Mouse (Mus musculus) liver, embryonic 15.5 days (tissue): ENCODE measurements around the gene Olfr576. TPM values are rescaled to one million over a fixed set of nuclear protein-coding genes. Genes with fewer than 3 reads are reported as not detected.

Source experiments
- ATAC-seq: fragments of 200-750 bp; cut with Nextera tagmentation; 2 replicates; pipeline ENCODE4 v1.8.0; 2017; ENCODE audit warnings: moderate number of reproducible peaks, mild to moderate bottlenecking, moderate library complexity; ENCODE audit not compliant: insufficient read depth
- H3K27ac ChIP-seq: fragments of 300-500 bp; sonication (generic); replicated peaks from 2 replicates; pipeline ENCODE4 v1.5.1; 2015; ENCODE audit warnings: mild to moderate bottlenecking, inconsistent platforms
- H3K27me3 ChIP-seq: fragments of 300-500 bp; sonication (generic); 2 replicates; pipeline ENCODE4 v1.6.1; 2015; ENCODE audit warnings: mild to moderate bottlenecking, inconsistent platforms
- H3K36me3 ChIP-seq: fragments of 300-500 bp; sonication (generic); replicated peaks from 2 replicates; pipeline ENCODE4 v1.6.1; 2015; ENCODE audit warnings: moderate library complexity, mild to moderate bottlenecking, inconsistent platforms
- H3K4me1 ChIP-seq: fragments of 300-500 bp; sonication (generic); replicated peaks from 2 replicates; pipeline ENCODE4 v1.6.1; 2015; ENCODE audit warnings: inconsistent platforms
- H3K4me2 ChIP-seq: fragments of 300-500 bp; sonication (generic); 2 replicates; pipeline ENCODE4 v1.6.1; 2015; ENCODE audit warnings: moderate library complexity, mild to moderate bottlenecking, inconsistent platforms
- H3K4me3 ChIP-seq: fragments of 300-500 bp; sonication (generic); replicated peaks from 2 replicates; pipeline ENCODE4 v1.5.1; 2015; ENCODE audit warnings: mild to moderate bottlenecking, inconsistent platforms
- H3K9ac ChIP-seq: fragments of 300-500 bp; sonication (generic); 2 replicates; pipeline ENCODE4 v1.6.1; 2015; ENCODE audit warnings: moderate library complexity, mild to moderate bottlenecking, inconsistent platforms
- H3K9me3 ChIP-seq: fragments of 300-500 bp; sonication (generic); replicated peaks from 2 replicates; pipeline ENCODE4 v1.6.1; 2016; ENCODE audit warnings: inconsistent platforms
- WGBS: fragments of 180-500 bp; shearing (Covaris S2); methylation state at CpG from one replicate; pipeline ENCODE4 v1.1.7; 2015; ENCODE audit warnings: mixed read lengths; ENCODE audit not compliant: insufficient replicate concordance; 5-methylcytosine and 5-hydroxymethylcytosine counted together
- polyA plus RNA-seq: library from polyadenylated mRNA; unstranded; fragments of >200 nt; fragmentation: Nextera tagmentation; extraction: Ambion mirVana; gene quantifications from 2 replicates; pipeline ENCODE4 v1.2.1, GENCODE M21; 2015

Olfr576 gene
- polyA plus RNA-seq, 1 experiment from 2014 or later, result not detected

DNA sequence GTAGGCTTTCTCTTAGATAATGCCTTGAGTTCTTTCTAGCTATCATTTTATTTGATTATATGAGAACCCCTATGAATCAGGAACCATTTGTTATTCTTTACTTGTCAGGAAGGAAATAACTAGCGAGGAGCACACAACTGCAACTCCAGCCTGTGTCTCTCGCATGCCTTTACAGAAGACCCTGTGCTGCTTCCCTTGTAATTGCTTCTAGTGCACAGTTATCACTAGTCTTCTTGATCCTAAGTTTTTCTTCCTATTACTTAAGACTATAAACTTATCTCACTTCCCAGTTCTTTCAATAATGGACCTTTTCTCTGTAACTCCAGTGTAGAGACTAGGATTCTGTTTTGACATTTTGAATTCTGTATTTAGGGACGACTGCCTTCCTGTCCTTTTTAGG lies 4.3 kb upstream of the Olfr576 start:
- Histone ChIP-seq H3K4me3 (no peak overlapping the region), H3K27me3 (no peaks in the 10 kb centered on the region), H3K9ac (no peak overlapping the region), H3K4me2 (no peak overlapping the region; the same call in 1 of the 2 replicates), H3K27ac (peak overlapping the region; percentile 64), H3K36me3 (no peaks in the 10 kb centered on the region), H3K4me1 (no peaks in the 10 kb centered on the region), H3K9me3 (no peaks in the 10 kb centered on the region)
- peak; percentile 67; the same call in 1 of the 2 replicates for ATAC-seq
- WGBS, result 44% methylated on average over 3 of the region's 3 CpGs

DNA sequence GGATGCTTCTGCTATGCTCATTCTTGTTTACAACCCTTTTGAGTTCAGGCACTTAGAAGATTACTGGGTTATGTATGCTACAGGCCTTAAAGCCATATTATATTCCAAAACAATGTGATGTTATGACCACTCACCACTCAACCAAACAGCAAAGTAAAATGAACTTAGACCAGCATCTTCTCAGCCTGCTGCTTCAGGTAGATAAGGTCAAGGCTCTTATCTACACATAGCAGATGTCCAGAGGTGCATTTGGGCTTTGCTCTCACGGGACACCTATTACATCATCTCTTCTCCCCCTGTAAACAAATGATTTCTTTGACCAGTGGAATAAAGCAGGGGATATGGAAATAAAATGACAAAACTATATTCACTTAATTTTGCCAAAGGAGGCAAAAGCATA lies 3.9 kb upstream of the Olfr576 start, which contains the start of gene Olfr575:
Gene Olfr575 (minus strand): TSS at position 183 of the 400 bp plus-strand sequence.
- H3K4me3 ChIP-seq, result no peak within 1 kb of the TSS

DNA sequence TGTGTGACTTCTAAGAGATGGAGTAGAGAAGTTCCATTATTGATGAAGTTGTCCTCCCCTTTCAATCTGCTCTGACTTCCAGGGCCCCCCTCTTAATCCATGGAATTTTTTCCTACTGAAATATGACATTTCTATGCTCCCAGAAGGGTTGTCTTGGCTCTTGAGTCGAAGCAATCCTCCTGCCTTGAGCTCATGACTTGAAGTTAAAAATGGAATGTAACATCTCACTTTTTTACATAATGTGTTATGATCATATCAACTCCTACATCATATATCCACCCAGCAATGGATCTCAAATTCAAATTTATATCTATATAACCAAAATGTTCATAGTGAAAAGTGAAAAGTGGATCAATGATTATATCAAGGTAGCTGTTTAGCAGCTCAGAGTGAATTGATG lies 11.9 kb downstream of the Olfr576 start:
- Histone ChIP-seq H3K27ac (no peak overlapping the region), H3K4me3 (no peak overlapping the region), H3K9ac (no peak overlapping the region), H3K4me1 (no peaks in the 10 kb centered on the region), H3K27me3 (no peaks in the 10 kb centered on the region), H3K36me3 (no peaks in the 10 kb centered on the region), H3K4me2 (no peak overlapping the region), H3K9me3 (no peaks in the 10 kb centered on the region)
- WGBS, result 19% methylated on average over 1 of the region's 1 CpGs
- no peak for ATAC-seq

More for the DNA sequence above, 3.9 kb upstream of the Olfr576 start, which contains the start of gene Olfr575:
- H3K36me3 ChIP-seq, result no peaks in the 10 kb centered on the region
- WGBS, result 6% methylated on average over 1 of the region's 1 CpGs
- no peaks in the 10 kb centered on the region for H3K27me3 ChIP-seq
- H3K9ac ChIP-seq, result no peak within 1 kb of the TSS
- no peaks in the 10 kb centered on the region for H3K9me3 ChIP-seq
- no peak within 1 kb of the TSS; the same call in 1 of the 2 replicates for H3K4me2 ChIP-seq
- no peaks in the 10 kb centered on the region for H3K4me1 ChIP-seq
- peak; percentile 92 for ATAC-seq
- peak within 1 kb of the TSS; percentile 64 for H3K27ac ChIP-seq

DNA sequence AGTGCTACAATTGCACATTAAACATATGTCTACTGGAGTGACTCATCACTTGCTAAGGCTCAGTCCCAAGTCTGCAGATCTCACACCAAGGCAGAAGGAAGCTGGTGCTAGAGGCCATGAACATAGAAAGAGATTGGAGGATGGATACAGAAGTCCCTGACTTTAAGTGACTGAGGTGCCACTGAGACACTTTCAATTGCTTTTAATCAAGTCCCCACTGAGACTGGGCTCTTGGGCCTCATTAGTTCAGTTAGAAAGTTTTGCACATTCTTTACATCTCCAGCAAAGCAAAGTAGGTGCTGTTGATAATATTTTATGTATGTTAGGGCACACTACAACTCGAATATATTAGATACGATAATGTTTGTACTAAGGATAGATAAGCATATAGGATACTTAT lies 13.4 kb downstream of the Olfr576 start, which contains the start of gene Olfr577:
Gene Olfr577 (minus strand): TSS at position 101 of the 400 bp plus-strand sequence.
- no peak for ATAC-seq
- no peak within 1 kb of the TSS for H3K9ac ChIP-seq
- H3K4me3 ChIP-seq, result no peak within 1 kb of the TSS
- H3K36me3 ChIP-seq, result no peaks in the 10 kb centered on the region
- no peak within 1 kb of the TSS for H3K27ac ChIP-seq
- WGBS, result 43% methylated on average over 2 of the region's 2 CpGs
- no peaks in the 10 kb centered on the region for H3K27me3 ChIP-seq
- no peaks in the 10 kb centered on the region for H3K9me3 ChIP-seq
- no peak within 1 kb of the TSS for H3K4me2 ChIP-seq
- H3K4me1 ChIP-seq, result no peaks in the 10 kb centered on the region

DNA sequence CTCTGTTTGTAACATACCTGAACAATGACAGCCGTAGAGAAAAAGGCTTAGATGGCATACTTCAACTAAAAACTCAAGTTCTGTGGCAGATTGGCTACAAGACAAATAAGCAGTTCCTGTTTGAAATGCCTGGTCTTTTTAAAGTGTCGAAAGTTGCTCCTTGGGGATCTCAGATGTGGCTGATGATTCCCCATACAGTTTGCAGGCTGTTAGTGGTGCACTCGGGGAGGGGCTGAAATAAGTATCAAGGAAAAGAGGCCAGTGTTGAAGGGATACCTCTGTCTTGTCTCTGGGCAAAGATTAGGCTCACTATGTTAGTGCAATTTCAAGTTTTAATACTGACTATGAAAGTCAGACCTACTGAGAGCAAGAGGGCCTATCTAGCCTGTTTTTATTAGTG lies 26.8 kb downstream of the Olfr576 start, which contains the start of gene Olfr578:
Gene Olfr578 (minus strand): TSS at position 101 of the 400 bp plus-strand sequence.
- no peak within 1 kb of the TSS for H3K9ac ChIP-seq
- no peaks in the 10 kb centered on the region for H3K27me3 ChIP-seq
- no peak within 1 kb of the TSS for H3K27ac ChIP-seq
- ATAC-seq, result no peak
- H3K4me1 ChIP-seq, result no peaks in the 10 kb centered on the region
- H3K9me3 ChIP-seq, result no peaks in the 10 kb centered on the region
- no peaks in the 10 kb centered on the region for H3K36me3 ChIP-seq
- H3K4me3 ChIP-seq, result no peak within 1 kb of the TSS
- 63% methylated on average over 3 of the region's 3 CpGs for WGBS
- no peak within 1 kb of the TSS for H3K4me2 ChIP-seq

Other genes starting within 250 kb of the Olfr576 start
- gene Olfr33, start 243.6 kb upstream of the Olfr576 start, polyA plus RNA-seq, result not detected in 2 replicates
- gene Olfr559, start 235.2 kb upstream of the Olfr576 start, polyA plus RNA-seq, result not detected in 2 replicates
- not detected in 2 replicates for gene Olfr560, start 203.3 kb upstream of the Olfr576 start, polyA plus RNA-seq
- not detected in 2 replicates for gene Olfr78, start 203.2 kb upstream of the Olfr576 start, polyA plus RNA-seq
- not detected in 2 replicates for gene Olfr561, start 191.4 kb upstream of the Olfr576 start, polyA plus RNA-seq
- not detected in 2 replicates for gene Olfr564, start 159.2 kb upstream of the Olfr576 start, polyA plus RNA-seq
- gene Olfr566, start 103.9 kb upstream of the Olfr576 start, polyA plus RNA-seq, result not detected in 2 replicates
- not detected in 2 replicates for gene Olfr568, start 85.5 kb upstream of the Olfr576 start, polyA plus RNA-seq
- not detected in 2 replicates for gene Olfr569, start 71.8 kb upstream of the Olfr576 start, polyA plus RNA-seq
- not detected in 2 replicates for gene Olfr570, start 68.1 kb upstream of the Olfr576 start, polyA plus RNA-seq
- not detected in 2 replicates for gene Olfr571, start 45.1 kb upstream of the Olfr576 start, polyA plus RNA-seq
- gene Olfr572, start 38.3 kb upstream of the Olfr576 start, polyA plus RNA-seq, result not detected in 2 replicates
- not detected in 2 replicates for gene Olfr573-ps1, start 20.1 kb upstream of the Olfr576 start, polyA plus RNA-seq
- gene Olfr574, start 14.2 kb upstream of the Olfr576 start, polyA plus RNA-seq, result not detected in 2 replicates
- not detected in 2 replicates for gene Olfr575, start 3.9 kb upstream of the Olfr576 start, polyA plus RNA-seq
- not detected in 2 replicates for gene Olfr577, start 13.3 kb downstream of the Olfr576 start, polyA plus RNA-seq
- gene Olfr578, start 26.7 kb downstream of the Olfr576 start, polyA plus RNA-seq, result not detected in 2 replicates
- not detected in 2 replicates for gene Olfr582, start 75.4 kb downstream of the Olfr576 start, polyA plus RNA-seq
- gene Olfr583, start 88.6 kb downstream of the Olfr576 start, polyA plus RNA-seq, result not detected in 2 replicates
- not detected in 2 replicates for gene Olfr584, start 119.2 kb downstream of the Olfr576 start, polyA plus RNA-seq
- not detected in 2 replicates for gene Olfr585, start 135.1 kb downstream of the Olfr576 start, polyA plus RNA-seq
- gene Olfr586, start 163.0 kb downstream of the Olfr576 start, polyA plus RNA-seq, result not detected in 2 replicates
- gene Olfr588-ps1, start 178.2 kb downstream of the Olfr576 start, polyA plus RNA-seq, result not detected in 2 replicates
- gene Olfr589, start 193.7 kb downstream of the Olfr576 start, polyA plus RNA-seq, result not detected in 2 replicates
- gene Olfr591, start 215.7 kb downstream of the Olfr576 start, polyA plus RNA-seq, result not detected in 2 replicates
- gene Olfr592, start 222.1 kb downstream of the Olfr576 start, polyA plus RNA-seq, result not detected in 2 replicates
- not detected in 2 replicates for gene Olfr593, start 249.2 kb downstream of the Olfr576 start, polyA plus RNA-seq